Mouse (Mus musculus): ENCODE measurements around the gene Rps13.

DNA sequence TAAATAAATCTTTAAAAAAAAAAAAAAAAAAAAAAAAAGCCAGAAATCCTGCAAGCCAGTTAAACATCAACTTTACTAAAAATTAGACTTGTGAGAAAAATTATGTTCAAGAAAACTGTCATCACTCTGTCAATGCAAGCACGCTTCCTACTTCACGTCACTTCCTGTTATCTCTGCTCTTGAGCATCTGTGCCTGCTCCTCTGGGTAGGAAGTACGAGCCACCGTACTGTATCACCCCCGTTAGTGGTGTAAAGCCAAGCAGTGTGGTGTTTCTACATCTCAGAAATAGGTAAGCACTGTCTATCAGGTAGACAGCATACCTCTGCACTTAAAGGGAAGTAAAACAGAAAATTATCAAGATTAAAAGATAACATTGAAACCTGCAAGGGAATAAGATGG, 6.1 kb downstream of the Rps13 start:
- TF ChIP-seq CTCF (IDR thresholded peaks at IDR 0.05; ENCODE audit: insufficient read depth, low read depth, low read length), result no peak
- TF ChIP-seq POLR2A (IDR thresholded peaks at IDR 0.05; ENCODE audit: insufficient read depth, low read depth, low read length), result no peak

Data from olfactory bulb, adult 2 months (tissue).